Mouse (Mus musculus): ENCODE measurements around the gene Gabarapl1. TPM values are rescaled to one million over a fixed set of nuclear protein-coding genes. Genes with fewer than 3 reads are reported as not detected.

Gabarapl1 gene
- total and polyA plus RNA-seq, 2 experiments from 2014 or later: 272 to 286 TPM

- no peak for TF ChIP-seq CTCF (IDR thresholded peaks at IDR 0.05; ENCODE audit: low read depth)
- DNase-seq (ENCODE audit: low spot score) (no peak), ATAC-seq (no peak)
- Histone ChIP-seq H3K9me3 (ENCODE audit: low read length) (no peaks in the 10 kb centered on the region), H3K4me3 (ENCODE audit: low read length) (no peak overlapping the region), H3K4me2 (ENCODE audit: low read depth, low read length) (no peak overlapping the region), H3K27me3 (ENCODE audit: insufficient read depth, low read length) (no peaks in the 10 kb centered on the region), H3K4me1 (ENCODE audit: insufficient read depth, low read length) (no peaks in the 10 kb centered on the region), H3K36me3 (ENCODE audit: insufficient read depth, low read length) (no peaks in the 10 kb centered on the region), H3K27ac (no peak overlapping the region), H3K9ac (replicated peaks; ENCODE audit: low read length) (no peak overlapping the region)
- WGBS: 68% methylated on average over 6 of the region's 6 CpGs
Observed at GRCm38 (mm10) chr6:129510120-129510911, 22.6 kb upstream of the Gabarapl1 start.

GRCm38 (mm10) chr6:129512367-129512766, 20.6 kb upstream of the Gabarapl1 start, which contains the start of gene Tmem52b:
Gene Tmem52b (plus strand): TSS chr6:129512555.
- no peaks in the 10 kb centered on the region for H3K9me3 ChIP-seq (ENCODE audit: low read length)
- DNase-seq (ENCODE audit: low spot score) (no peak), ATAC-seq (no peak)
- 73% methylated on average over 3 of the region's 3 CpGs for WGBS
- no peak within 1 kb of the TSS for H3K4me3 ChIP-seq (ENCODE audit: low read length)
- TF ChIP-seq CTCF (IDR thresholded peaks at IDR 0.05; ENCODE audit: low read depth): no peak
- no peak within 1 kb of the TSS for H3K9ac ChIP-seq (replicated peaks; ENCODE audit: low read length)
- no peaks in the 10 kb centered on the region for H3K27me3 ChIP-seq (ENCODE audit: insufficient read depth, low read length)
- H3K27ac ChIP-seq: no peak within 1 kb of the TSS
- no peaks in the 10 kb centered on the region for H3K4me1 ChIP-seq (ENCODE audit: insufficient read depth, low read length)
- no peak within 1 kb of the TSS for H3K4me2 ChIP-seq (ENCODE audit: low read depth, low read length)
- H3K36me3 ChIP-seq (ENCODE audit: insufficient read depth, low read length): no peaks in the 10 kb centered on the region

GRCm38 (mm10) chr6:129512868-129513267, 20.1 kb upstream of the Gabarapl1 start:
- Histone ChIP-seq H3K4me1 (ENCODE audit: insufficient read depth, low read length) (no peaks in the 10 kb centered on the region), H3K36me3 (ENCODE audit: insufficient read depth, low read length) (no peaks in the 10 kb centered on the region), H3K27ac (no peak overlapping the region), H3K4me3 (ENCODE audit: low read length) (no peak overlapping the region), H3K9me3 (ENCODE audit: low read length) (no peaks in the 10 kb centered on the region), H3K9ac (replicated peaks; ENCODE audit: low read length) (no peak overlapping the region), H3K27me3 (ENCODE audit: insufficient read depth, low read length) (no peaks in the 10 kb centered on the region), H3K4me2 (ENCODE audit: low read depth, low read length) (no peak overlapping the region)
- WGBS: 81% methylated on average over 8 of the region's 8 CpGs
- no peak for ATAC-seq
- DNase-seq (ENCODE audit: low spot score): no peak
- no peak for TF ChIP-seq CTCF (IDR thresholded peaks at IDR 0.05; ENCODE audit: low read depth)

- H3K27ac ChIP-seq: no peak overlapping the region
- WGBS: 69% methylated on average over 1 of the region's 1 CpGs
- no peak for TF ChIP-seq CTCF (IDR thresholded peaks at IDR 0.05; ENCODE audit: low read depth)
- no peaks in the 10 kb centered on the region for H3K4me1 ChIP-seq (ENCODE audit: insufficient read depth, low read length)
- ATAC-seq: no peak
- no peak overlapping the region for H3K4me3 ChIP-seq (ENCODE audit: low read length)
- H3K9me3 ChIP-seq (ENCODE audit: low read length): no peaks in the 10 kb centered on the region
- no peak overlapping the region for H3K9ac ChIP-seq (replicated peaks; ENCODE audit: low read length)
- DNase-seq (ENCODE audit: low spot score): peak; percentile 46
- H3K27me3 ChIP-seq (ENCODE audit: insufficient read depth, low read length): no peaks in the 10 kb centered on the region
- H3K4me2 ChIP-seq (ENCODE audit: low read depth, low read length): no peak overlapping the region
- no peaks in the 10 kb centered on the region for H3K36me3 ChIP-seq (ENCODE audit: insufficient read depth, low read length)
Observed at GRCm38 (mm10) chr6:129513409-129513808, 19.6 kb upstream of the Gabarapl1 start.

GRCm38 (mm10) chr6:129514376-129514775, 18.6 kb upstream of the Gabarapl1 start:
- Histone ChIP-seq H3K9ac (replicated peaks; ENCODE audit: low read length) (no peak overlapping the region), H3K27me3 (ENCODE audit: insufficient read depth, low read length) (no peaks in the 10 kb centered on the region), H3K4me2 (ENCODE audit: low read depth, low read length) (no peak overlapping the region), H3K4me3 (ENCODE audit: low read length) (no peak overlapping the region), H3K27ac (no peak overlapping the region), H3K36me3 (ENCODE audit: insufficient read depth, low read length) (no peaks in the 10 kb centered on the region), H3K4me1 (ENCODE audit: insufficient read depth, low read length) (no peaks in the 10 kb centered on the region), H3K9me3 (ENCODE audit: low read length) (no peaks in the 10 kb centered on the region)
- 71% methylated on average over 2 of the region's 2 CpGs for WGBS
- DNase-seq (ENCODE audit: low spot score) (no peak), ATAC-seq (no peak)
- TF ChIP-seq CTCF (IDR thresholded peaks at IDR 0.05; ENCODE audit: low read depth): no peak

- WGBS: 92% methylated on average over 3 of the region's 3 CpGs
- no peak for TF ChIP-seq CTCF (IDR thresholded peaks at IDR 0.05; ENCODE audit: low read depth)
Observed at GRCm38 (mm10) chr6:129515068-129515467, 17.9 kb upstream of the Gabarapl1 start.

GRCm38 (mm10) chr6:129516388-129516787, 16.6 kb upstream of the Gabarapl1 start:
- TF ChIP-seq CTCF (IDR thresholded peaks at IDR 0.05; ENCODE audit: low read depth): no peak
- no peak for DNase-seq (ENCODE audit: low spot score)
- Histone ChIP-seq H3K27ac (no peak overlapping the region), H3K9me3 (ENCODE audit: low read length) (no peaks in the 10 kb centered on the region), H3K4me2 (ENCODE audit: low read depth, low read length) (no peak overlapping the region), H3K9ac (replicated peaks; ENCODE audit: low read length) (no peak overlapping the region), H3K27me3 (ENCODE audit: insufficient read depth, low read length) (no peaks in the 10 kb centered on the region), H3K4me3 (ENCODE audit: low read length) (no peak overlapping the region), H3K36me3 (ENCODE audit: insufficient read depth, low read length) (no peaks in the 10 kb centered on the region), H3K4me1 (ENCODE audit: insufficient read depth, low read length) (no peaks in the 10 kb centered on the region)
- no peak for ATAC-seq
- WGBS: 96% methylated on average over 10 of the region's 10 CpGs

More at GRCm38 (mm10) chr6:129515068-129515467, 17.9 kb upstream of the Gabarapl1 start:
- no peaks in the 10 kb centered on the region for H3K4me1 ChIP-seq (ENCODE audit: insufficient read depth, low read length)
- H3K9me3 ChIP-seq (ENCODE audit: low read length): no peaks in the 10 kb centered on the region
- DNase-seq (ENCODE audit: low spot score) (no peak), ATAC-seq (no peak)
- no peaks in the 10 kb centered on the region for H3K36me3 ChIP-seq (ENCODE audit: insufficient read depth, low read length)
- no peaks in the 10 kb centered on the region for H3K27me3 ChIP-seq (ENCODE audit: insufficient read depth, low read length)
- no peak overlapping the region for H3K4me3 ChIP-seq (ENCODE audit: low read length)
- no peak overlapping the region for H3K9ac ChIP-seq (replicated peaks; ENCODE audit: low read length)
- no peak overlapping the region for H3K27ac ChIP-seq
- no peak overlapping the region for H3K4me2 ChIP-seq (ENCODE audit: low read depth, low read length)

Data from hindbrain, postnatal 0 days (tissue).